Mouse (Mus musculus): ENCODE measurements around the gene Lysmd2.

- no peak for TF ChIP-seq TAL1 (conservative IDR thresholded peaks at IDR 0.05; ENCODE audit: low read depth, low read length)
- no peak for TF ChIP-seq GATA1 (IDR thresholded peaks at IDR 0.05; ENCODE audit: borderline replicate concordance, low read length)
These were observed 46.2 kb upstream of the Lysmd2 start for GRCm38 (mm10) chr9:75579321-75579720.

Measured in G1E (cell line).